Mouse (Mus musculus): ENCODE data around the gene Ttll8.

Gene Ttll8

DNA sequence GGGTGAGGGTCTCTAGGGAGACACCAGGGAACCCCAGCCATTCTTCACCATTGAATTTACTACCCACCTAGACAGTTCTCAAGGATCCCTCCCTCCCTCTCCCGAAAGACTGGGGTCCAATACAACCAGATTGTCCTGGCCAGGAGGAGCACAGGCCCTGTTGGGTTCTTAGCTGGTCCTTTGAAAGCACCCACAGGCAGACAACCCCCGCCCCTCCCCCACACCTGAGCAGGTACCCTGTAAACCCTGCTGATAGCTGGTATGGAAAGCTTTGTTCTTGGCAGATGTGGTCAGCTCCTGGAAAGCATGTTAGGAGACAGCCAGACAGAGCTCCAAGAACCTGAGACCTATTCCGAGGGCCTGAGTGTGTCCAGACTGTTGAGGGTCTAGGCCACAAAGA is 93.4 kb downstream of the Ttll8 start:
- DNase-seq (ENCODE audit: low read depth, low spot score), result no peak

GRCm38 (mm10) chr15:88859206-88859970 is 94.8 kb downstream of the Ttll8 start:
- DNase-seq (ENCODE audit: low read depth, low spot score), result no peak

- DNase-seq (ENCODE audit: low read depth, low spot score), result no peak
Measured at GRCm38 (mm10) chr15:88858707-88859106, 95.5 kb downstream of the Ttll8 start.

DNA sequence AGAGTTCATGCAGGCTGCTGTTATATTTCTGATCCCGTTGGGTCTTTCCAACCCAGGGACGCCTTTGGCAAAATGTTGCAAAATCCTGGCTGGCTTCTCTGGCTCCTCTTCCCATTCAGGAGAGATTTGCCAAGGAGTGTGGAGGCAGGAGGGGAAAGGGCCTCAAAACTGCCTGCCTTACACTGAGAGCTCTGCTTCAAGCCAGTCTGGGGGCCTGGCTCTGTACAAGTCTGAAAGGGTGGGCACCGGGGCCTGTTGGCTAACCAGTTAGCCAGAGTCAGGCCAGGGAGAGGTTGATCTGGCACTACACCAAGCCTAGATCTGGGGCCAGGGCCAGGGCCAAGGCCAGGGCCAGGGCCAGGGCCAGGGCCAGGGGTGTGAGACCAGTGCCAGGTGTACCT is 96.1 kb downstream of the Ttll8 start:
- DNase-seq (ENCODE audit: low read depth, low spot score), result no peak

- no peak for DNase-seq (ENCODE audit: low read depth, low spot score)
Measured at GRCm38 (mm10) chr15:88857361-88857760, 96.9 kb downstream of the Ttll8 start.

GRCm38 (mm10) chr15:88856613-88857012 is 97.6 kb downstream of the Ttll8 start:
- DNase-seq (ENCODE audit: low read depth, low spot score), result no peak

DNA sequence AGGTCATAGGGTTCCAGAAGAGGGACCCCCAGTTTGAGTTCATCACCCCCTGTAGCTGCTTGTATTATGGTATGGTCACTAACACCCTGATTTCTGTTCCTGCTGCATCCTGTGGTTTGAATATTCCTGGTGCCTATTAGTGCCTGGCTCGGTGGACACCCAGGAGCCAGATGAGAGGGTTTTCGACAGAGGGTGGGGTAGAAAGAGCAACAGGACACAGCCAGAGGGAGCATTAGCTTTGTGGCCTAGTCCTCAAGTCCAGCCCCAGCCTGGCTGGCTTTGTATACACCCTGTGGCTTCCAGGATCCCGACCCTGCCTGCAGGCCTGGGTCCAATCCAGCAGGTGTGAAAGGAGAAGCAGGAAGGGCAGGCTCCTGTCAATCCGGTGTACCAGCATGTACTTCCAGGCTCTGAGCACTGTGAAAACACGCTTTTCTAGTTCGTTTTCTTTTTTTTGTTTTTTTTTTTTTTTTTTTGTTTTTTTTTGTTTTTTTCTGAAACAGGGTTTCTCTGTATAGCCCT is 98.3 kb downstream of the Ttll8 start:
- no peak for DNase-seq (ENCODE audit: low read depth, low spot score)

GRCm38 (mm10) chr15:88854969-88855830 is 99.0 kb downstream of the Ttll8 start:
- DNase-seq (ENCODE audit: low read depth, low spot score), result no peak

DNA sequence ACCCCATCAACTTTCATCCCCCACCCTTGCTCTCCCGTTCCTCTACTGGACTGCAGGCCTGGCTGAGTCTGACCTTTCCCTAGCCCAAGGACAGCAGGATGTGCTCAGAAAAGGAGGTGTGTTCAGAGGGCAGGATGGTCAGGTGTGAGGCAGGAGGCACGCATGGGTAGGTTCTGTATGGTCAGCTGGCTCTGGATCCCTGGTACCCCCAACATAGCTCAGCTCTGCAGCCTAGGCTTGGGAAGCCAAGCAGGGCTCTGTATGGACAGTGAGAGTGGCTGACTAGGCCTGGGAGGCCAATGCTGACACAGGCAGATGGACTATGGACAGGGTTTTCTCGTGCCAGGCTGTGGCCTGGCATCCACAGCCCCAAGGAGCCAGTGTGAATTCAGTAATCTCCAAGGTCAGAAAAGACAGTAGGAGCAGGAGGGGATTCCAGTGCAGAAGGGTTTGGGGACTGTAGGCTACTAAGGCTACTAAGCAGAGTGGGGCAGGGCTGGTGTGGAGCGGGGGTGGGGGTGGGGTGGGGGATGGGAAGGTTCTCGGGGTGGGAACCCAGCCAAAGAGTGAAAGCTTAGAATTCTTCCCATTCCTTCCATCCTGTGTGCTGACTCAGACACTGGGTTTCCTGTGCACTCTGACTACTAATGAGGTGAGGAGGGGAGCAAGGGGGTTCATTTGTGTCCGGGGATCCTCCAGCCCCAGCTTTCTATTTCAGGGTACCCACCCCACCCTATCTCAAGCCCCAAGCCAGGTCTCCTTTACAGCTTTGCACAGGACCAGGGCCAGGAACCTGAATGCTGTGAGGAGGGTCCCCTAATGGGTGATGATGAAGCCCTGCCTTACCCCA is 99.9 kb downstream of the Ttll8 start:
- DNase-seq (ENCODE audit: low read depth, low spot score), result peak; percentile 38

DNA sequence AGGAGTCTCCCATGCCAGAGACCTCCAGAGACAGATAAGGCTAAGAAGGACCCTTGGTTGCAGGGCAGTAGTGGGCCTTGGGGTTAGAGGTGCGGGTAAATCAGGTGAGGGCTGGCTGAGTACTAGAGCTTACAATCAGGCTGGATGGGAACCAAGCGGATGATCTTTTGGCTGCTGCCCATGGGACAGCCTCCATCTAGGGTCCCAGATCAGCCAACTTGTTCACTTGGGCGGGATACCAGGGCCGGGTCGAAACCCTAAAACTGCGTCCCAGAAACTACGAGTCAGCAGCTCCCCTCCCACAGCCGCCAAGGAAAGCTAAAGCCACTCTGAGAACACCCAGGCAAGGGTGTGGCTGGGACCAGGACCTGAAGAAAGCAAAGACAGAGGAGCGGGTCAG is 101.1 kb downstream of the Ttll8 start:
- no peak for DNase-seq (ENCODE audit: low read depth, low spot score)

- DNase-seq (ENCODE audit: low read depth, low spot score), result no peak
Measured at GRCm38 (mm10) chr15:88851507-88852149, 102.6 kb downstream of the Ttll8 start.

- DNase-seq (ENCODE audit: low read depth, low spot score), result no peak
Measured at GRCm38 (mm10) chr15:88851076-88851475, 103.1 kb downstream of the Ttll8 start.

DNA sequence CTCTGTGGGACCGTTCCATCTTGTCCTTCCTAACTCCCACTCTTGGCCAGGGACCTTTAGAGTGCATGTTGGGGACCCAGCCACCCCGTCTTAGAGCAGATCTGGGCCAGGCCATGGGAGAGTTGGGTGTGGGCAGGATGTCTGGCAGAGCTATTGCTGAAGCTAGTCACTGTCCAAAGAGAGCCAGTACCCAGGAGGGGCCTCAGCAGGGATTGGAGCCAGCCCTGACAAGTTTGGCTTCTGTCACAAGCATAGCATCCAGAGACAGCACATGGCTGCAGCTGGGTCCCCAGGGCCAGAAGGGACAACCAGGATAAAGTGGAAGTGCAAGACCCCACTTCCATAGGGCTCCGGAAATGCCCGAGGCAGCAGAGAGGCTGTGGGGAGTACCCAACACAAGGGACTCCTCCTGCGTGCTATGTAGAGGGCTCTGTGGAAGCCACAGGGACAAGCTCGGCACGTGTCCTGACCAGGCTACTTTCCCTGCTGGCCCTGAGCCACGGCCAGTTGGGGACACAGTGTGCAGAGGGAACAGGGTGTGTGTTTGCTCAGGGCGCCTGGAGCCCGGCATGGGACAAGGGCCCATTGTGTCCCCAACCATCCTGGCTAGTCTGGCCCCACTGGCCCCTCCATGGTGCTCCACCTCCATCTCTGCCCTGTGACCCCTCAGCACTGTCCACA is 103.9 kb downstream of the Ttll8 start:
- DNase-seq (ENCODE audit: low read depth, low spot score), result no peak

- DNase-seq (ENCODE audit: low read depth, low spot score), result no peak
Measured at GRCm38 (mm10) chr15:88849621-88850020, 104.6 kb downstream of the Ttll8 start.

DNA sequence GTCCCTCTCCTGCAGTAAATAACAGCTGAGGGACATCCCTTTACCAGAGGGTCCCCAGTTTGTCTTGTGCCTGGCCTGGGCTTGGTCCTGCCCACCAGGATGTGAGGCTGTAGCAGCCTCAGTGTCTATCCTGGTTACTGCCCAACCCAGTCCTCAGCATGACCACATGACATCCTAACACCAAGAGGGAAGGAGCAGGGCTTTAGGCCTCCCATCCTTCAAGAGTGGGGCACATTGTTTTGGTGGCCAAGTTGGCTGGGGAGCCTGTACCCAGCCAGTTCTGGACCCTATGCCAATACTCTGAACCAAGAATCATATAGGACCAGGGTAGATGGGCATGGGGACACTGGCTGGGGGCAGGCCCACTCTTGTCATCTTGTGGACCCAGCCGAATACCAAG is 105.6 kb downstream of the Ttll8 start:
- DNase-seq (ENCODE audit: low read depth, low spot score), result no peak

- DNase-seq (ENCODE audit: low read depth, low spot score), result no peak
Measured at GRCm38 (mm10) chr15:88844966-88845365, 109.3 kb downstream of the Ttll8 start.

- DNase-seq (ENCODE audit: low read depth, low spot score), result no peak
Measured at GRCm38 (mm10) chr15:88843486-88844097, 110.6 kb downstream of the Ttll8 start.

GRCm38 (mm10) chr15:88842300-88842673 is 111.9 kb downstream of the Ttll8 start:
- DNase-seq (ENCODE audit: low read depth, low spot score), result no peak

DNA sequence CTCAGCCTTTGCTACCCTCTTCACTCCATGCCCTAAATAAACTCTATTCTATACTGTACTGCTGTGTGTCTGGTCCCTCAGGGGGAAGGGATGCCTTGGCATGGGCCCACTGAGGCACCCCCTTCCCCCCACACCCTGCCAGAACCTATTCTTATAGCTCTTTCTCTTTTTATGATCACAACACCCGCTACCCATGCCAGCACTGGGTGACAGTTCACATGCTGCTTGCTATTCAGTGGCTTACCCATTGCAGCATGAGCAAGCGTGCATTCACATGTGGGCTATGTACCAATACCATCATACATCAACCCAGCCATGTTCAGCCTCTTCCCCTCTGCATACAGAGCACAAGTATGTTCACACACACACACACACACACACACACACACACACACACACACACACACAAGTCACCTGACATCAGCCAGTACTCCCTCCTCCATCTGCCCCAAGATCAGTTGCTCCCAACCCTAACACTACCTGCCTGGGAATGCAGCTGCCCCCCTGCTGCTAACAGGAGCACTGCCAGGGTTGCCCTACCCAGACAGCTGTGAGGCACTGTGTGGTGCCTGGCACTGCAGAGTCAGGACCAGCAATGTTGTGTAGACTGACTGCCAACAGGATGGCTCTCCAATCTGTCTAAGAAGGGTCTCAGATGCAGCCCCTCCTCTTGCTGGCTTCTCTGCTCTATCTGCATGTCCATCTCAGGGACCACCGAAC is 112.5 kb downstream of the Ttll8 start:
- no peak for DNase-seq (ENCODE audit: low read depth, low spot score)

- DNase-seq (ENCODE audit: low read depth, low spot score), result no peak
Measured at GRCm38 (mm10) chr15:88841160-88841559, 113.1 kb downstream of the Ttll8 start.
